Mouse (Mus musculus): ENCODE data around the gene Ubox5.

Gene Ubox5

DNA sequence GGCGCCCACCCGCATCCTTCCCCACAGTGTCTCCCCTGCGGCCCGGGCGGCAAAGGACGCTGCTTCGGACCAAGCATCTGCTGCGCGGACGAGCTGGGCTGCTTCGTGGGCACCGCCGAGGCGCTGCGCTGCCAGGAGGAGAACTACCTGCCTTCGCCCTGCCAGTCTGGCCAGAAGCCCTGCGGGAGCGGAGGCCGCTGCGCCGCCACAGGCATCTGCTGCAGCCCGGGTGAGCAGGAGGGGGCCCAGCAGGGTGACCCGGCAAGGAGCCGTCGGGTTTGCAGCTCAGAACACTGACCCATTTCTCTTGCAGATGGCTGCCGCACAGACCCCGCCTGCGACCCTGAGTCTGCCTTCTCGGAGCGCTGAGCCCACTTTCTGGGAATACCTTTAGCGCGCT, 53.3 kb downstream of the Ubox5 start:
- peak; percentile 55 to 63 for DNase-seq

DNA sequence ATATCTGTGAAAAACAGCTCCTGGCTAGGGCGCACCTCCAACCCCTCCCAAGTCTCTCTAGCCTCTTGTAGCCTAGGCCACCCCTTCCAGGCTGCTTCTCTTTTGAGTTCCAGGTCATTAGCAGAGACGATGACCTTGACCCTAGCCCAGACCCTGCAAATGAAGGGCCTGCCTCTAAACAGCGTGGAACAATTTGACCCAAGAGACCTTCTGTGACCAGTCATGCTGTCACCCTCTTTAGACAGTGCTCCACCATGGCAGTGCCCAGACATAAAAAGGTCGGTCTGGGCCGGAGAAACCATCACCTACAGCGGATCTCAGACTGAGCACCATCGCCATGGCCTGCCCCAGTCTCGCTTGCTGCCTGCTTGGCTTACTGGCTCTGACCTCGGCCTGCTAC, 54.0 kb downstream of the Ubox5 start, which contains the start of gene Oxt:
Gene Oxt (plus strand): TSS at position 301 of the 400 bp plus-strand sequence.
- no peak for DNase-seq

DNA sequence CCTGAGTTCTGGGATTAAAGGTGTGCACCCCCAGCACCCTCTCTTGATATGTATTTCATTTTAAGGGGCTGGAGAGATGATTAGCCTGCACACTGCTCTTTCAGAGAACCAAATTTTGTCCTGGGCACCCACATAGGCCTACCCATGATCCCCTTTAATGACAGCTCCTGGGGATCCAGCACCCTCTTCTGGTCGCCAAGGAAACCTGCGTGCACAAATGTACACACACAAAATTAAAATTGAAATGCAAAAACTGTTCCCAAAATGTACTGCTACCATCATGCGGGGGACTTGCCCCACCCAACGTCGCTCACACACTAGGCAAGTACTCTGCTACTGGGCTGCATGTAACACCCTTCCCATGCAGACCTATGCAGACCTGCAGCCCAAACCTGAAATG, 54.9 kb downstream of the Ubox5 start:
- no peak for DNase-seq

DNA sequence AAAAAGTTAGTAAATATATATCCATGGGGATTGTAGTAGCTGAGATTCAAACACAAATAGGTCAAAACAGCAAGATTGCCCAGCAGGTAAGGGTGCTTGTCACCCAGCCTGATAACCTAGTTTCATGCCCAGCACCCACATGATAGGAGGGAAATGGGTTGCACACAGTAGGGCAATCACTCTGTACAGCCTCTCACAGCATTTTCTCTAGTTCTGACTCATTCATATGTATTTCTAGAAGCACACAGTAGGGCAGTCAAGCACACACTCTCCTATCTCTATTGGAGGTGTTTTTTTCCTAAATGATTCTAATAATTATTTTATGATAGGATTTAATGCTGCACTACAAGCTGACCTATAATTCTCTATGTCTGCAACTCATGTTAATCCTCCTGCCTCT, 59.9 kb downstream of the Ubox5 start:
- DNase-seq, result no peak

DNA sequence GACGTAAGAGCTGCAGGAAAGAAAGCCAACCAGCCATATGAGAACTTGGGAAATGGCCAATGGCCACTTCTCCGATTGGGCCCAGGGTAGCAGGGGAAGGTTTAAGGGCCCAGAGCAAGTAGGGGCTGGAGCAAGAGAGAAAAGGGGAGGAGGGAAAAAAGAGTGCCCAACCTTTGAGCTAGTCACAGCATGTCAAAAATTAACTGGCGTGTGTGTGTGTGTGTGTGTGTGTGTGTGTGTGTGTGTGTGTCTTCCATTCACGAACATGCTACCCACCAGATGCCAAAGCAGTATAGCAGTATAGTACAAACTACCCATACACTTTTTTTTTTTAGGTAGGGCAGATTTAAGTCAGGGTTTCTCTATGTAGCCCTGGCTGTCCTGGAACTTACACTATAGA, 60.9 kb downstream of the Ubox5 start:
- DNase-seq, result no peak

GRCm38 (mm10) chr2:130564983-130565382, 64.9 kb downstream of the Ubox5 start:
- DNase-seq, result no peak

- DNase-seq, result no peak
These were observed 65.8 kb downstream of the Ubox5 start for GRCm38 (mm10) chr2:130564063-130564462.

GRCm38 (mm10) chr2:130563212-130564055, 66.4 kb downstream of the Ubox5 start, which contains the start of gene Mrps26:
Mrps26 (plus strand) TSS chr2:130563742.
- DNase-seq, result peak; percentile 93 to 96

DNA sequence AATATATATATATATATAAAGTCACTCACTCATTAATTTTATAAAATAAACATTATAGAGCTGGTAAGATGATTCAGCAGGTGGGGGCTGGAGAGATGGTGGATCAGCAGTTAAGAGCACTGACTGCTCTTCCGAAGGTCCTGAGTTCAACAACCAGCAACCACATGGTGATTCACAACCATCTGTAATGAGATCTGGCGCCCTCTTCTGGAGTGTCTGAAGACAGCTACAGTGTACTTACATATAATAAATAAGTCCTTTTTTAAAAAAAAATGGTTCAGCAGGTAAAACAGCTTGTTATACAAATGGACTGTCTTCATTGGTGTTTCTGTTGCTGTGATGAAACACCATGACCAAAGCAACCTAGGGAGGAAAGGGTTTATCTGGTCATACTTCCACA, 71.8 kb downstream of the Ubox5 start:
- no peak for DNase-seq

DNA sequence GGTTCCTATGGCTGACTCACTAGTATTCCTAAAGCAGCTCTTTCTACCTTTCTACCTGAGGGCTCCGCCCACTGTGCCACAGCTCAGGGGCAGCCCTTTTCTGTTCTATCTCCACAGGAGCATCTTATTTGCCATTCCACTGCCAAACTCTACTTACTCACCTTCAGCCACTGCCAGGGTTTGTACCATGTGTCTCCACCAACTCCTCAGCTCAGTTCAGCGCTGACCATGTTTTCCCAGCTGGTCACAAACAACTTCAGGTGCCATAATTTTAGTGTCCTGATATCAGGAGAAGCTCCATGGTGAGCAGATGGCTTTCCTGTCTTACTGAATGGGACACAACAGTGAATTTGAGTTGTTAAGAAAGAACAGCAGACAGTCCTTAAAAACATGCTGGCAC, 72.4 kb downstream of the Ubox5 start:
- peak; percentile 37 to 47 for DNase-seq

- DNase-seq, result no peak
These were observed 73.5 kb downstream of the Ubox5 start for GRCm38 (mm10) chr2:130556292-130556691.

- no peak for DNase-seq
These were observed 75.0 kb downstream of the Ubox5 start for GRCm38 (mm10) chr2:130554841-130555240.

- DNase-seq, result no peak
These were observed 82.9 kb downstream of the Ubox5 start for GRCm38 (mm10) chr2:130546957-130547356.

DNA sequence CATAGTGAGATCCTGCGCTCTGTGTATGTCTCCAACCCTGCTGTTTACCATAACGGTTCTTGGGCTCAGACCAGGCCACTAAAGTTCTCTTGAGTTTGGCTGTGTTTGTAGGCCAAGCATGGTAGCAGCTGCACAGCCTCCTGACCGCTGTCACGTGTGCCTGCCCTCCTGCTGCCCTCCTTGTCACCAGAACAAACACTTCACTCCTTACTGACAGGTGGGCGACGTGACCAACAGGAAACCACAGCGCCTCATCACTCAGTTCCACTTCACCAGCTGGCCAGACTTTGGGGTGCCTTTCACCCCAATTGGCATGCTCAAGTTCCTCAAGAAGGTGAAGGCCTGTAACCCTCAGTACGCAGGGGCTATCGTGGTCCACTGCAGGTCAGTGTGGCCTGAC, 89.6 kb downstream of the Ubox5 start:
- DNase-seq, result no peak

Data from cerebellum, adult 18-20 months (tissue).